In the genomic region with DNA sequence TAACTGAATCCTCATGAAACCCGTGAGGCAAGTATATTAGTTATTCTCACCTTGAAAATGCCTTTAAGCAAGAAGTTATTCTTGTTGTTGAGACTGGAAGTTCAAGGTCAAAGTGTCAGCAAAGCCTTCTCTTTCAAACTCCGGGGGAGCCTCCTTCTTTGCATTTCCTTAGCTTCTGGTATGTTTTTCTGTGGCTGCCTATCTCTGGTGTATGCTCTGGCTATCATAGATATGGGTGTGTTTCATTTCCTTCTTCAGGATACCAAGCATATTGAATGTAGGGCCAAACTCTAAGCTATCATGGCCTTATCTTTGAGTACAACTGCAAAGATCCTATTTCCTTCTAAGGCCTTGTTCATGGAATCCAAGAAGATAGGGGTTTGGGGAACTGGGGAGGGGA, we compare ENCODE assay signal across 27 mouse cellular contexts.
DNase-seq lines count a peak whose midpoint lies in the region; ATAC-seq lines count a peak whose summit lies in the region.
"Had no signal": no experiment of that assay in that cellular context is flagged by ENCODE, and none has a peak within 500 bp of the region (broad histone marks: within the 10 kb centered on the region; RNA-seq: fewer than 3 reads in every experiment).

No protein-coding gene starts in this region.

- H3K4me1 ChIP-seq in midbrain, embryonic 11.5 days (ENCODE audit: control insufficient read depth, insufficient read depth, low read length): peaks cover 13% of the 10 kb centered on the region
- H3K4me1 ChIP-seq in midbrain, embryonic 14.5 days (ENCODE audit: control insufficient read depth, insufficient read depth, low read length): peaks cover 23% of the 10 kb centered on the region

- DNase-seq in heart, adult 11 months: peak; percentile 44
- DNase-seq in heart, adult 18-20 months: no peak
- peak; percentile 69 for DNase-seq in midbrain, embryonic 11.5 days (ENCODE audit: low spot score, missing footprints)
- no peak for DNase-seq in midbrain, embryonic 14.5 days
- DNase-seq in MEL-GATA-1-ER (ENCODE audit: extremely low read depth, low read depth): peak; percentile 41
- DNase-seq in layer of hippocampus, postnatal 14 days (ENCODE audit: low spot score in 2 of 2): no peak
- DNase-seq in right cerebral cortex, postnatal 14 days: no peak
- DNase-seq: adrenal gland, adult 8-10 months; adrenal gland, postnatal 14 days; adrenal gland, postnatal 36 days; B cell, adult 2 months; cerebellum, adult 11 months; cerebellum, adult 18-20 months; cerebellum, adult 8-10 months; cerebellum, adult 9-11 months; cerebellum, postnatal 14 days; cerebellum, postnatal 36 days; embryo, embryonic 11 days had no signal

- no peaks in the 10 kb centered on the region for H3K27me3 ChIP-seq in midbrain, embryonic 11.5 days (ENCODE audit: control insufficient read depth, insufficient read depth, low read length)
- H3K27me3 ChIP-seq in midbrain, embryonic 14.5 days (ENCODE audit: control insufficient read depth, insufficient read depth, low read length): no peaks in the 10 kb centered on the region
- H3K27me3 ChIP-seq: CH12.LX; embryonic facial prominence, embryonic 15.5 days had no signal

- 56% methylated on average over 2 of the region's 2 CpGs for WGBS in midbrain, embryonic 11.5 days
- 60% methylated on average over 2 of the region's 2 CpGs for WGBS in midbrain, embryonic 14.5 days

- no peak overlapping the region for H3K4me2 ChIP-seq in midbrain, embryonic 11.5 days
- no peak overlapping the region for H3K4me2 ChIP-seq in midbrain, embryonic 14.5 days (ENCODE audit: low read length)
- H3K4me2 ChIP-seq: embryonic facial prominence, embryonic 13.5 days; embryonic facial prominence, embryonic 15.5 days had no signal

- no peak overlapping the region for H3K27ac ChIP-seq in midbrain, embryonic 11.5 days (ENCODE audit: low read depth, low read length)
- no peak overlapping the region for H3K27ac ChIP-seq in midbrain, embryonic 14.5 days (replicated peaks; ENCODE audit: low read depth, low read length)
- H3K27ac ChIP-seq: embryonic facial prominence, embryonic 13.5 days; embryonic facial prominence, embryonic 15.5 days; forebrain, embryonic 10.5 days had no signal

- ATAC-seq in midbrain, embryonic 11.5 days (ENCODE audit: low FRiP score): no peak
- no peak for ATAC-seq in midbrain, embryonic 14.5 days (ENCODE audit: low FRiP score, low TSS enrichment)
- ATAC-seq: activated CD4-positive, CD25-positive, alpha-beta regulatory T cell, adult 4 months; CD4-positive, CD25-positive, alpha-beta regulatory T cell, adult 4 months; forebrain, embryonic 16.5 days had no signal

- no peaks in the 10 kb centered on the region for H3K36me3 ChIP-seq in midbrain, embryonic 11.5 days (ENCODE audit: control insufficient read depth, insufficient read depth, low read length)
- H3K36me3 ChIP-seq in midbrain, embryonic 14.5 days (ENCODE audit: control insufficient read depth, insufficient read depth, low read length): no peaks in the 10 kb centered on the region
- H3K36me3 ChIP-seq: embryonic facial prominence, embryonic 13.5 days; embryonic facial prominence, embryonic 15.5 days; forebrain, embryonic 10.5 days; forebrain, embryonic 12.5 days had no signal

- no peak overlapping the region for H3K9ac ChIP-seq in midbrain, embryonic 11.5 days (ENCODE audit: low read length)
- no peak overlapping the region for H3K9ac ChIP-seq in midbrain, embryonic 14.5 days (replicated peaks; ENCODE audit: low read length)
- H3K9ac ChIP-seq: embryonic facial prominence, embryonic 13.5 days; embryonic facial prominence, embryonic 15.5 days; forebrain, embryonic 12.5 days had no signal

- H3K9me3 ChIP-seq in midbrain, embryonic 11.5 days (ENCODE audit: control insufficient read depth, low read length): no peaks in the 10 kb centered on the region
- H3K9me3 ChIP-seq in midbrain, embryonic 14.5 days (ENCODE audit: control insufficient read depth, low read length): no peaks in the 10 kb centered on the region
- H3K9me3 ChIP-seq: embryonic facial prominence, embryonic 13.5 days; embryonic facial prominence, embryonic 15.5 days; forebrain, embryonic 10.5 days; forebrain, embryonic 12.5 days had no signal

- no peak overlapping the region for H3K4me3 ChIP-seq in midbrain, embryonic 11.5 days (ENCODE audit: low read depth, low read length)
- H3K4me3 ChIP-seq in midbrain, embryonic 14.5 days (replicated peaks; ENCODE audit: low read depth, low read length): no peak overlapping the region
- H3K4me3 ChIP-seq: embryonic facial prominence, embryonic 13.5 days; embryonic facial prominence, embryonic 15.5 days; erythroblast, embryonic 14.5 days; forebrain, embryonic 10.5 days; forebrain, embryonic 12.5 days had no signal

Comparison
In these comparisons a context has a peak if more than half of its experiments do, and no peak if none do; other contexts are left out.
1. DNase-seq: peak in heart, adult 11 months (single experiment), midbrain, embryonic 11.5 days (single experiment) and MEL-GATA-1-ER (single experiment); none in heart, adult 18-20 months (0 of 2), midbrain, embryonic 14.5 days (single experiment), layer of hippocampus, postnatal 14 days (0 of 2) and right cerebral cortex, postnatal 14 days (single experiment).